Mouse (Mus musculus): ENCODE measurements at regions not wholly inside any gene's neighbourhood (a gene's known extent, or its start where the extent isn't known, plus 50 kb on each side); places are given as distances from the start of the nearest gene placed in this dataset.

DNA sequence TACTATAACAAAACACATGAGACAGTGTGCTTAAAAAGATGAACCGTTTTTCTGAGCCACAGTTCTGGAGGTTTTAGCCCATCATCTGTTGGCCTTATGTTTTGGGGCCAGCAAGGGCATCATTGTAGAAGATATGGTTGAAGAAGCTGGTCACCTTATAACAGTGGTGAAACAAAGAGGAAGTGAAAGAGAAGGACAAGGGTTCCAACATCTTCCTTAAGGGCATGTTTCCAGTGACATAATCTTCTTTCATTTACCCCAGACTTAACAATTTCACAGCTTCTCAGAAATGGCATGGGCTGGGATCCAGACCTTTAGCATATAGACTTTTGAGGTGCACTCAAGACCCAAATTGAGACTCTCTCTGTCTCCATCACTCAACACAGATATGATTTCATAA is 259.5 kb downstream of the 1700064H15Rik start:
- DNase-seq (ENCODE audit: low read depth, low spot score): no peak

DNA sequence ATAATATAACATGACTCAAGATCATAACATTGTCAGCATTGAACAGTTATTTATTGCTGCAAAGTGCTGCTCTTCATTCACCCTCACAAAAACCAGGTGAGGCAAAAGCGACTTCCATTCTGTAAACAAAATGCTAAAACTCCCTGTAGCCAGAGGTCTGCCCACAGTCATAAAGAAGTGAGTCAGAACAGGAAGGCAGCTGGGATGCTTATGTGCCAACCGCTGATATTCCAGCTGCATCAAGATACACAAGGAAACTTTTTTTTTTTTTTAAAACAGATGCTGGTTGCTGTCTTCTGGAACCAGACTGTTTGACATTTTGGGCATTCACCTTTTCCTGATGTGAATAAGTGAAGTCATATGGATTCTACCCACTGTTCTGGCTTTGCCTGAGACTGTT is 260.7 kb downstream of the 1700064H15Rik start:
- no peak for DNase-seq (ENCODE audit: low read depth, low spot score)
